Mouse (Mus musculus) intestine, embryonic 16.5 days (tissue): ENCODE results near the gene Zfp335. TPM values are rescaled to one million over a fixed set of nuclear protein-coding genes. Genes with fewer than 3 reads are reported as not detected.
A peak's percentile ranks its signal among the peaks of the same experiment; 100 is the strongest.

ENCODE experiments used
- ATAC-seq: fragments of 200-750 bp; cut with Nextera tagmentation; 2 replicates; pipeline ENCODE4 v1.8.0; 2017; ENCODE audit warnings: moderate TSS enrichment, moderate library complexity
- H3K27ac ChIP-seq: fragments of 300-500 bp; sonication (generic); 2 replicates; pipeline ENCODE4 v1.5.1; 2014; ENCODE audit warnings: mild to moderate bottlenecking, low read length
- H3K27me3 ChIP-seq: fragments of 300-500 bp; sonication (generic); replicated peaks from 2 replicates; pipeline ENCODE4 v1.6.1; 2014; ENCODE audit warnings: low read length, control low read depth, mixed read lengths; ENCODE audit not compliant: control insufficient read depth, insufficient read depth
- H3K36me3 ChIP-seq: fragments of 300-500 bp; sonication (generic); 2 replicates; pipeline ENCODE4 v1.6.1; 2014; ENCODE audit warnings: low read length, control low read depth; ENCODE audit not compliant: control insufficient read depth, insufficient read depth
- H3K4me1 ChIP-seq: fragments of 300-500 bp; sonication (generic); 2 replicates; pipeline ENCODE4 v1.6.1; 2014; ENCODE audit warnings: low read length, control low read depth, mixed read lengths; ENCODE audit not compliant: control insufficient read depth, insufficient read depth
- H3K4me2 ChIP-seq: fragments of 300-500 bp; sonication (generic); 2 replicates; pipeline ENCODE4 v1.6.1; 2014; ENCODE audit warnings: low read depth, low read length, control low read depth
- H3K4me3 ChIP-seq: fragments of 300-500 bp; sonication (generic); 2 replicates; pipeline ENCODE4 v1.5.1; 2014; ENCODE audit warnings: mild to moderate bottlenecking, low read length
- H3K9ac ChIP-seq: fragments of 300-500 bp; sonication (generic); 2 replicates; pipeline ENCODE4 v1.6.1; 2014; ENCODE audit warnings: low read depth, low read length
- H3K9me3 ChIP-seq: fragments of 300-500 bp; sonication (generic); 2 replicates; pipeline ENCODE4 v1.6.1; 2016; ENCODE audit warnings: low read length, control low read depth; ENCODE audit not compliant: control insufficient read depth
- WGBS: fragments of 180-500 bp; shearing (Covaris S2); extraction: QIAGEN DNeasy Blood & Tissue Kit; methylation state at CpG from one replicate; pipeline ENCODE4 v1.1.7; 2014; 5-methylcytosine and 5-hydroxymethylcytosine counted together
- polyA plus RNA-seq: library from polyadenylated mRNA; unstranded; fragments of >200 nt; fragmentation: Nextera tagmentation; extraction: Ambion mirVana; gene quantifications from 2 replicates; pipeline ENCODE4 v1.2.1, GENCODE M21; 2015

Zfp335 gene
- polyA plus RNA-seq, 1 experiment from 2014 or later: 9.6 TPM

DNA sequence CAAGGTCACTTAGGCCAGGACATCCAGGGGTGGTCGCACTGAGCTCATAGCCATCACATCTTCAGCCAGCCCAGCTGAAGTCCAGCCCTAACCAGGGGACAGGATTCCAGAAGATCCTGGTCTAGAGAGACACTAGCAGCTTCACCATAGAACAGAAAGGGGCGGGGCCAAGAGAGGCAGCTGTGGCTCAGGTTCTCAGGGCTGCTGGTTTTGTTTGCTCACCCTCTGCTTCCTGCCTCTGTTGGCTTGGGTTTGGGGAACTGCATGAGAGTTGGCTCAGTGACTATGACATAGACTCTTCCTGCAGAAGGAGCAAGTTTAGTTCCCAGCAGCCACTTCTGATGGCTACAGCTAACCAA, 1.9 kb upstream of the Zfp335 start:
- WGBS: 75% methylated on average over 2 of the region's 2 CpGs

DNA sequence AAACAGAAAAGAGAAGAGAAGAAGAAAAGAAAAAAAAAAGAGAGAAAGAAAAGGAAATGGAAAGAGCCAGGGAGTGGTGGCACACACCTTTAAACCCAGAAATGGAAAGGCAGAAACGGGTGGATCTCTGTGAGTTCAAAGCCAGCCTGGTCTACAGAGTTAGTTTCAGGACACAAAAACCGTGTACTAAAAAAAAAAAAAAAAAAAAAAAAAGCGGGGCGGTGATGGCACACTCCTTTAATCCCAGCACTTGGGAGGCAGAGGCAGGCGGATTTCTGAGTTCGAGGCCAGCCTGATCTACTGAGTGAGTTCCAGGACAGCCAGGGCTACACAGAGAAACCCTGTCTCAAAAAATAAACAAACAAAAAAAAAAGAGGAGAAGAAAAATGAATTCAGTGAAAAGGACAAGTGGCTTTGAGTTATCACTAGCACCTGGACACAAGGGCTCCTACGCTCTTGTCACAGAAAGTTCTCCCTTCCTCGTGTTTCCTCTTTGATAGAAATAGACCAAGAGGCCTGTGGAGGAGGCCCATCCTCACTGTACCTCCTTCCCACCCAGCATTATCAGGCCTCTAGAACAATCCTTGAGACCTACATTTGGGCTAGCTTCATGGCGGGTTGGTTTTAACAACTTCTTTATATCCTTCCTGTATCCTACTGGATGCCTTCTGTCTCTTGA, 1.3 kb upstream of the Zfp335 start:
- ATAC-seq: no peak
- no peak overlapping the region for H3K4me3 ChIP-seq
- H3K4me1 ChIP-seq: peaks cover 17% of the 10 kb centered on the region
- H3K36me3 ChIP-seq: peaks cover 13% of the 10 kb centered on the region
- H3K4me2 ChIP-seq: peak overlapping the region; percentile 64
- H3K27ac ChIP-seq: peak overlapping the region; percentile 98
- peak overlapping the region; percentile 93; the same call in 1 of the 2 replicates for H3K9ac ChIP-seq
- no peaks in the 10 kb centered on the region for H3K27me3 ChIP-seq
- 82% methylated on average over 9 of the region's 9 CpGs for WGBS
- H3K9me3 ChIP-seq: no peaks in the 10 kb centered on the region

More for the DNA sequence above, 1.9 kb upstream of the Zfp335 start:
- H3K27ac ChIP-seq: peak overlapping the region; percentile 27; the same call in 1 of the 2 replicates
- peaks cover 17% of the 10 kb centered on the region for H3K4me1 ChIP-seq
- peaks cover 8% of the 10 kb centered on the region for H3K36me3 ChIP-seq
- ATAC-seq: no peak
- no peak overlapping the region for H3K4me2 ChIP-seq
- H3K9ac ChIP-seq: no peak overlapping the region
- H3K9me3 ChIP-seq: no peaks in the 10 kb centered on the region
- H3K27me3 ChIP-seq: no peaks in the 10 kb centered on the region
- H3K4me3 ChIP-seq: no peak overlapping the region

DNA sequence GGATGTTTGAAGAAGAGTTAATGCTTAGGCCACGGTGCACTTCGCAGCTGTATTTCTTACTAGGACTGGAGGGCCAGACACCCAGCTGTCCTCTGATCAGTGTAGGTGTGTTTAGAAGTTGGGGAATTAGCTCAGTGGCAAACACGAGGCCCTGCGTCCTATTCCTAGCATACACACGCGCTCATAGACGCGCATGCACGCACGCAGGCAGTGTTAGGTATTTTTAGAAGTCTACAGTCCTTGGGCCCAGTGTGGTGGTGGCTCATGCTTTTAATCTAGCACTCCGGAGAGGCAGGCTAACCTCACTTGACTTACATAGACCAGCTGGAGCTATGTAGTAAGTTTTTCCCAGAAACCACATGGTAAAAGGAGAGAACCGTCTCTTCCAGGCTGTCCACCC, 594 bp upstream of the Zfp335 start:
- H3K4me2 ChIP-seq: peak overlapping the region; percentile 64

DNA sequence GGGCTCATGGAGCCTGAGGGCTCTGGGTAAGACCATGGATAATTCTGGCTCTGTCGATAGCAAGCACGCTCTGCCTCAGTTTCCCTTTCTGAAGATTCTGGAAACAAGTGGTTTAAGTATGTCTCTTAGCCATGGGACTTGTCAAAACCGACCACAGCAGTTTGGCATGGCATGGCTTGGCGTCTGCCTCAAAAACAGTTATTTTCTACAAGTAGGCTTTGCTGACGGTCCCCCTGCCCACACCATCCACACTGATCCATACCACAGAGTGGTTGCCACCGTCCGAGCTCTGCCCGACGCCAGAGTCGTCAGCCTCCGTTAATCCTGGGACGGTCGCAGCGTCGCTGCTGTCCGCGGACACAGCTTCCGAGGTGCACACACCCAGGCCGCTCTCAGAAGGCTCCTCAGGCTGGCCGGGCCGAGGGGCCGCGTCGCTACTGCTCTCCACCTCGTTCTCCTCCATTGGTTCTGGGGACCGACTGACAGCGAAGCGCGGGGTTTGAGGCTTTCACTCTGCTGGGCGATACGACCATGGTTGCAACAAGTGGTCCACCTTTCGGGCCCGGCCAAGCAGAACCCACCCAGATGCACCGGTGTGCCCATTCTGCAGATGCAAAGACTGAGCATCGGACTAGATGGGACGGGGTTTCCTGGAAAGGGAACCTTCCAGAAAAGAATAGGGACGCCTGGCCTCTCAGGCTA, 1.0 kb downstream of the Zfp335 start:
- WGBS: 4% methylated on average over 37 of the region's 37 CpGs
- peak overlapping the region; percentile 98 for H3K27ac ChIP-seq
- H3K4me1 ChIP-seq: peaks cover 17% of the 10 kb centered on the region
- H3K27me3 ChIP-seq: no peaks in the 10 kb centered on the region
- H3K9ac ChIP-seq: peak overlapping the region; percentile 93
- peak; percentile 26 for ATAC-seq
- peaks cover 6% of the 10 kb centered on the region for H3K9me3 ChIP-seq
- H3K4me3 ChIP-seq: peak overlapping the region; percentile 93
- H3K36me3 ChIP-seq: peaks cover 36% of the 10 kb centered on the region
- H3K4me2 ChIP-seq: peak overlapping the region; percentile 69

More for the DNA sequence above, 594 bp upstream of the Zfp335 start:
- peak overlapping the region; percentile 98 for H3K27ac ChIP-seq
- no peaks in the 10 kb centered on the region for H3K9me3 ChIP-seq
- peaks cover 20% of the 10 kb centered on the region for H3K36me3 ChIP-seq
- ATAC-seq: peak; percentile 52
- H3K4me3 ChIP-seq: peak overlapping the region; percentile 93
- H3K9ac ChIP-seq: peak overlapping the region; percentile 93
- peaks cover 17% of the 10 kb centered on the region for H3K4me1 ChIP-seq
- 6% methylated on average over 12 of the region's 12 CpGs for WGBS
- H3K27me3 ChIP-seq: no peaks in the 10 kb centered on the region

DNA sequence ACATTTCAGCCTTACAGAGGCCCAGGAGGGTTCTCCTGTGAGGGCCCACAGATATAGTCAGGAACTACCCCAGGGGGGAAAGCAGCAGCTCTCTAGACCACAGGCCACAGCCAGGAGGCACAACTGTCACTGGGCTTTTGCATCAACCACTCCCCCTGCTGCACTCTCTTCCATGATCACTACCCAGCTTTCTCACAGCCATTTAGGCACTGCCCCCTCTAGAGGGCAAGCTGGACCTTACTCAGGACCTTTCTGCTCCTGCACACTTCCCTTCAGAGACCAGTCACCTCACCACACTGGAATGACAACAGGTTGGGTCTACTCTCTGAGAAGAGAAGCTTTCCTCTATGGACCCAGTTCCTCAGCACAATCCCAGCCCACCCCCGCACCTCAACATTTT, 2.0 kb downstream of the Zfp335 start:
- 75% methylated on average over 1 of the region's 1 CpGs for WGBS
- Histone ChIP-seq H3K27me3 (no peaks in the 10 kb centered on the region), H3K4me3 (peak overlapping the region; percentile 93)

DNA sequence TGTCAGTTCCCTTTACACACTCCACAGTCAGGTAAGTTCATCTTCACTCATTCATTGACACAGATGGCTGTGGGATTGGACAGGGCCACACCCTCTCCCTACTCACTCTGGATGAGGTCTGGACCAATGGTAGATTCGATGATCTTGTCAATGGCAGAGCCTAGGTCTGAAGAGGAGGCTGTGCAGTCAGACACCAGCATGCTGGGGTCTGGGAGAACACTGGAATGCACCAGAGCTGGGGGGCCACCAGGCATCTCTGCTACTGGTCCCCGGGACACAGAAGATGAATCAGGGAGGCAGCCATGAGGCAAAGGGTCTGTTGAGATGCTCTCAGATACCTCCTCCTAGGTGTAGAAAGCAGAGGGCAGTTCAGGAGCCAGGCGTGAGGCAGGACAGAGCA, 2.5 kb downstream of the Zfp335 start:
- no peak overlapping the region for H3K4me3 ChIP-seq
- WGBS: 80% methylated on average over 3 of the region's 3 CpGs
- H3K9me3 ChIP-seq: peaks cover 6% of the 10 kb centered on the region
- H3K4me2 ChIP-seq: no peak overlapping the region
- no peak overlapping the region; the same call in 1 of the 2 replicates for H3K9ac ChIP-seq
- H3K27me3 ChIP-seq: no peaks in the 10 kb centered on the region
- peaks cover 17% of the 10 kb centered on the region for H3K4me1 ChIP-seq
- no peak overlapping the region for H3K27ac ChIP-seq
- H3K36me3 ChIP-seq: peaks cover 44% of the 10 kb centered on the region
- ATAC-seq: no peak

More for the DNA sequence above, 2.0 kb downstream of the Zfp335 start:
- peak overlapping the region; percentile 93 for H3K9ac ChIP-seq
- H3K9me3 ChIP-seq: peaks cover 6% of the 10 kb centered on the region
- peaks cover 41% of the 10 kb centered on the region for H3K36me3 ChIP-seq
- H3K4me2 ChIP-seq: peak overlapping the region; percentile 69
- no peak overlapping the region for H3K27ac ChIP-seq
- peaks cover 17% of the 10 kb centered on the region for H3K4me1 ChIP-seq
- ATAC-seq: no peak

DNA sequence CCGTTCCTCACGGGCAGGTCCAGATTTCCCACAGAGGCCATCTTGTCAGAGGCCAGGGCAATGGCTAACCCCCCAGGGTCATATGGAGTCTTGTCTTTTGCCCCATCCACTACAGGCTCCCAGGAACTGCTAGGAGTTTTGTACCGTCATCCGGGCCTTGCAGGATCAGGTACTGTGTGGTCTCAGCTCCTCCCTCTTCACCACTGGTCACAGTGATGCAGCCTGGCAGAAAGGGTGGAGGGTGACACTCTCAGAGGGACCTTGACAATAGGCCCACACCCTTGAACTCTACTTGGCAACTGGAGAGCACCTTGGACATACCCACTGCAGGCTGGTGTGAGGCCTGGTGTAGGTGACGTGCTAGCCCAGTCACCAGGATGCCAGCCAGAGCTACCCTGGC, 3.5 kb downstream of the Zfp335 start:
- Histone ChIP-seq H3K4me1 (peaks cover 17% of the 10 kb centered on the region), H3K36me3 (peaks cover 45% of the 10 kb centered on the region), H3K27me3 (no peaks in the 10 kb centered on the region), H3K4me3 (no peak overlapping the region), H3K4me2 (no peak overlapping the region), H3K27ac (no peak overlapping the region), H3K9me3 (peaks cover 6% of the 10 kb centered on the region), H3K9ac (no peak overlapping the region)
- 97% methylated on average over 5 of the region's 5 CpGs for WGBS
- ATAC-seq: no peak

DNA sequence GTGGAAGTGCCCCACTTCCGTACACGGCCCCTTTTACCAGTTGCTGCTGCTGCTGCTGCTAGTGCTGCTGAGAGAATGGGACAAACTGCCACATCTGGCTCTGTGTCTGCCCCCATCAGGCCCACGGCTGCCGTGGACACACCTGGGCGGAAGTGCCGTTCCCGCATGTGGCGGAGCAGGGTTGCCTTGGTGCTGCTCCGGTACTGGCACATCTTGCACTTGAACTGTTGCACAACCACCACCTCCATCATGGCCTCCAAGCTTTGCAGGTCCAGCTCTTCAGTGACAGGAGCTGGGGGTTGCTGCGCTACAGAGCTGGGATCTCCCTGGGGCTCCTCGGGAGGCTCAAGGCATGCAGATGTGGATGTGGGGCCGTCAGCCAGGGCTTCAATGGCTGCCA, 4.0 kb downstream of the Zfp335 start:
- no peak for ATAC-seq
- Histone ChIP-seq H3K4me1 (peaks cover 17% of the 10 kb centered on the region), H3K4me3 (no peak overlapping the region), H3K27me3 (no peaks in the 10 kb centered on the region), H3K9me3 (peaks cover 6% of the 10 kb centered on the region), H3K36me3 (peaks cover 45% of the 10 kb centered on the region), H3K9ac (no peak overlapping the region), H3K4me2 (no peak overlapping the region), H3K27ac (no peak overlapping the region)
- WGBS: 99% methylated on average over 12 of the region's 12 CpGs

DNA sequence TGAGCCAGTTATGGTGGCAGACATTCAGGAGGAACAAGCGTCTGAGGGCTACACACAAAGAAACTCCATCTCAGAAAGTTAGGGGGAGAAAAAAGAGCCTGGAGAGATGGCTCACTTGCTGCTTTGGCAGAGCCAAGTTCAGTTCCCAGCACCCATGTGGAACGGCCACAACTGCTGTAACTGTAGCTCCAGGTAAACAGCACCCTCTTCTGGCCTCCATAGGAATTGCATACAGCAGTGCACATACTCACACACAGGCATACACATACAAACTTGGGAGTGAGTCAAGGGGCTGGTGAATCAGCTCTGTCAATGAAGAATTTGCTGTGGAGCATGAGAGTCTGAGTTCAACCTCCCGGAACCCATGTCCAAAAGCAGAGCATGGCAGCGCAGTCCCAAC, 5.5 kb downstream of the Zfp335 start:
- H3K27ac ChIP-seq: no peak overlapping the region
- 94% methylated on average over 4 of the region's 4 CpGs for WGBS
- H3K9ac ChIP-seq: no peak overlapping the region
- no peak overlapping the region for H3K4me2 ChIP-seq
- no peaks in the 10 kb centered on the region for H3K27me3 ChIP-seq
- ATAC-seq: no peak
- peaks cover 14% of the 10 kb centered on the region for H3K4me1 ChIP-seq
- H3K4me3 ChIP-seq: no peak overlapping the region
- H3K36me3 ChIP-seq: peaks cover 55% of the 10 kb centered on the region
- H3K9me3 ChIP-seq: peaks cover 6% of the 10 kb centered on the region
